Mouse (Mus musculus): ENCODE results near the gene Grm4. TPM values are rescaled to one million over a fixed set of nuclear protein-coding genes. Genes with fewer than 3 reads are reported as not detected.
"Not testable (repeated sequence)": the region's sequence is repeated elsewhere in the genome, so short reads cannot be mapped to it uniquely, and the experiment has no call there.

Grm4 gene
- polyA plus RNA-seq, 1 experiment from 2014 or later = 0.68 TPM

- H3K4me1 ChIP-seq; H3K4me2 ChIP-seq (replicated peaks); H3K4me3 ChIP-seq; H3K9ac ChIP-seq; H3K27ac ChIP-seq; H3K27me3 ChIP-seq; H3K36me3 ChIP-seq; H3K9me3 ChIP-seq; ATAC-seq (ENCODE audit: insufficient number of reproducible peaks, insufficient read depth, low FRiP score, low TSS enrichment): not testable (repeated sequence)
- 61% methylated on average over 9 of the region's 9 CpGs for WGBS
Measured at GRCm38 (mm10) chr17:27380911-27381459, 140.2 kb downstream of the Grm4 start.

DNA sequence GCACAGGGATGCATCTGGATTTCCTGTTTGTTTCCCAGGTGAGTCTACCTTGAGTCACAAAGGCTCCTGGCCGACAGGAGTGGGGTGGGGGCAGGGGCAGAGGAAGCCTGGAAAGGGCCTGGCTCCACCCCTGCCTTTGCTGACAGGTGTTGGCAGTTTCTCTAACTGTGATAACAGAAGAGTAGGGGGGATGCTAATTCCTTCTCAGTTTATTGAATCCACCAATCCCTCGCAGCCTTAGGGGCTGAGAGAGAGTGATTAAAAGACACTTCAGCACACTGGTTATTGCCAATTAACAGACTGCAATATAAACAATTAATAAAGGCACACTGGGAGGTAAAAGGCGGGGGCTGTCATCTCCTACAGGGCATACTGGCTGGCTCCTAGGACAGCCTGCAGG is 142.2 kb downstream of the Grm4 start:
- H3K4me3 ChIP-seq = no peak overlapping the region
- 28% methylated on average over 3 of the region's 3 CpGs for WGBS
- ATAC-seq (ENCODE audit: insufficient number of reproducible peaks, insufficient read depth, low FRiP score, low TSS enrichment) = no peak
- no peak overlapping the region for H3K4me2 ChIP-seq (replicated peaks)
- H3K27ac ChIP-seq = no peak overlapping the region
- 0 out of 2 replicates have a peak, but pooled peaks cover 8% of the 10 kb centered on the region for H3K9me3 ChIP-seq
- H3K27me3 ChIP-seq = 0 out of 2 replicates have a peak, but pooled peaks cover 3% of the 10 kb centered on the region
- no peaks in the 10 kb centered on the region for H3K36me3 ChIP-seq
- H3K9ac ChIP-seq = no peak overlapping the region
- H3K4me1 ChIP-seq = no peaks in the 10 kb centered on the region

- Histone ChIP-seq H3K9me3 (0 out of 2 replicates have a peak, but pooled peaks cover 4% of the 10 kb centered on the region), H3K4me2 (replicated peaks) (no peak overlapping the region), H3K27ac (no peak overlapping the region), H3K4me1 (no peaks in the 10 kb centered on the region), H3K36me3 (no peaks in the 10 kb centered on the region), H3K9ac (no peak overlapping the region), H3K4me3 (no peak overlapping the region), H3K27me3 (0 out of 2 replicates have a peak, but pooled peaks cover 3% of the 10 kb centered on the region)
- no peak for ATAC-seq (ENCODE audit: insufficient number of reproducible peaks, insufficient read depth, low FRiP score, low TSS enrichment)
- WGBS = 100% methylated on average over 1 of the region's 1 CpGs
Measured at GRCm38 (mm10) chr17:27377151-27377550, 144.1 kb downstream of the Grm4 start.

- Histone ChIP-seq H3K4me1 (no peaks in the 10 kb centered on the region), H3K27me3 (no peaks in the 10 kb centered on the region), H3K27ac (no peak overlapping the region), H3K9me3 (peaks cover 8% of the 10 kb centered on the region; the same call in 1 of the 2 replicates), H3K4me2 (replicated peaks) (no peak overlapping the region), H3K4me3 (no peak overlapping the region), H3K9ac (no peak overlapping the region), H3K36me3 (no peaks in the 10 kb centered on the region)
- no peak for ATAC-seq (ENCODE audit: insufficient number of reproducible peaks, insufficient read depth, low FRiP score, low TSS enrichment)
- 80% methylated on average over 5 of the region's 5 CpGs for WGBS
Measured at GRCm38 (mm10) chr17:27375551-27375950, 145.7 kb downstream of the Grm4 start.

Other genes starting within 250 kb of the Grm4 start
- gene Hmga1, start 35.1 kb upstream of the Grm4 start, polyA plus RNA-seq (2016; fragmentation: Nextera tagmentation; extraction: Ambion mirVana) = 236 and 247 TPM in 2 replicates
- gene AI413582, start 44.4 kb upstream of the Grm4 start, polyA plus RNA-seq (2016; fragmentation: Nextera tagmentation; extraction: Ambion mirVana) = 18.2 and 20.3 TPM in 2 replicates
- gene Nudt3, start 102.1 kb upstream of the Grm4 start, polyA plus RNA-seq (2016; fragmentation: Nextera tagmentation; extraction: Ambion mirVana) = 135 and 137 TPM in 2 replicates
- gene RPS10-NUDT3, start 113.8 kb upstream of the Grm4 start, polyA plus RNA-seq (2016; fragmentation: Nextera tagmentation; extraction: Ambion mirVana) = not detected in 2 replicates
- gene Rps10, start 115.3 kb upstream of the Grm4 start, polyA plus RNA-seq (2016; fragmentation: Nextera tagmentation; extraction: Ambion mirVana) = 943 and 948 TPM in 2 replicates
- gene Pacsin1, start 134.1 kb upstream of the Grm4 start, polyA plus RNA-seq (2016; fragmentation: Nextera tagmentation; extraction: Ambion mirVana) = 6.5 and 7.5 TPM in 2 replicates
- 0.40 and 0.71 TPM in 2 replicates for gene Spdef, start 207.6 kb upstream of the Grm4 start, polyA plus RNA-seq (2016; fragmentation: Nextera tagmentation; extraction: Ambion mirVana)

All from embryonic facial prominence, embryonic 12.5 days (tissue).